Mouse (Mus musculus) spleen, embryonic (tissue): ENCODE results near the gene Chd4.

Experiments used
- CTCF ChIA-PET: fragments of 350-600 bp; sonication (Branson Sonifier 250); formaldehyde crosslinking; loops from one replicate; lab custom pipeline; 2022; lab: Charles Lee

The Chd4 gene

DNA sequence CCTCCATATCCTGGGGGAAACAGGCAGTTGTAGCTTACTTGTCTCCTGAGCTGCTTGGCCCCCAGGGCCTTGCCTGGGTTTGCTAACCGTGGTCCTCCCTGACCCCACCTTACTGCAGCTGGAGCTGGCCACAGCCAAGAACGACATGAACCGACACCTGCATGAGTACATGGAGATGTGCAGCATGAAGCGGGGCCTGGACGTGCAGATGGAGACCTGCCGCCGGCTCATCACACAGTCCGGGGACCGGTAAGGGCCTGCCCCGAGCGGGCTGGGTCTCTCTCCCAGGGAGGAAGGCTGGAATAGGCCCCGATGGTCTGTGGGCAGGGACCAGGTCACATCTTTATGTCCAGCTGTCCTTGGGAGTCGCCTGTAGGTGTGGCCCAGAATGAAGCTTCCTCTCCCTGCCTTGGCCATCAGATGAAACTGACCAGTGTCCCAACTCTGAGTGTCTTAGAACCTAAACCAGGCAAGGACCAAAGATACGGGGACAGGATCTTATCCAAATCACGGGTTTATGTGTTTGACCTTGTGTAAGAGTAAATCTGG, 63.2 kb downstream of the Chd4 start:
- CTCF ChIA-PET: no interaction called here

DNA sequence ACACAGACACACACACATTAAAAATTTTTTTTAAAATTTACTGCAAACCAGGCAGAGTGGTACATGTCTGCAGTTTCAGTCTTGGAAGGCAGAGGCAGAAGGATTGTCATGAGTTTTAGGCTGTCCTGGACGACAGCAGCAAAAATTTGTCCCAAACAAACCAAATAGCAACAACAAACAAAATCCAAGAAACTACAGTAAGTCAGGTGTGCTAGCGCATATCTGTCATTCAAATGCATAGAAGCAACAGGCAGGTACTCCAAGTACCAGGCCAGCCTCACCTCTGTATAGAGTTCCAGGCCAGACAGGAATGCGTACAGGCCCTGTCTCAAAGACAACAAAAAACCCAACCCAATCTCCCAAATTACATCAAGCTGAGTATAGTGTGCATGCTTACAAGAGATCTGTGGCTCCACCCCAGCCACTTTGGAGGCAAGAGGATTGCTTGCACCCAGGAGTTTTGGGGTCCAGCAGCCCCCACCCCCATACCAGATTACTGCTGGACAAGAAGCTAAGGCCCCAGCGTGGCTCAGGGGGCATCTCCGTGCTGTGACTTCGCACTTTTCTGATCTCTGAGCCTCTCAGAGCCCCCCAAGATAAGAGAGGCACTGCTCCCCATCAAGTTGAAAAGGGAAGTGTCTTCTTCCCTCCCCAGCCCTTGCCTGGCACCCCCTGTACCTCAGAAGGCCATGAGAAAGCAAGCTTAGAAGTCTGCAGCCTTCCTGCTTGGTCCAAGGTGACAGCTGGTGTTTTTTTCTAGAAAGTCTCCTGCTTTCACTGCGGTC, 64.2 kb downstream of the Chd4 start:
- CTCF ChIA-PET: interaction anchor here (1.0 kb wide), 1 partner anchor 112 kb away, joined by 3 read pairs; no protein-coding TSS in a partner anchor

DNA sequence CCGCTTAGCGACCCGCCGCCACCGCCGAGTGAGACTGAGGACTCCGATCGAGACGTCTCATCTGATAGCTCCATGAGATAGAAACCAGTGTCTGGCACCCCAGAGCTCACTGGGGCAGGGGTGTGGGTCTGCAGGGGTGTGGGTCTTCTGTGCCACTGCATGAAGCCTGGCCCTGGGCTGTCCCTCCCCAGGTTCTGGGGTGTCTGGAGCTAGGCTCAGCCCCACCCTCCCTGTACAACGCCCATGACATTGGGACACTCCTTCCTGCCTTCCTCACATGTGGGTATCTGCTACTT, 64.7 kb downstream of the Chd4 start:
- CTCF ChIA-PET: interaction anchor here (1.0 to 1.1 kb wide), 2 partner anchors 112 to 114 kb away, joined by 3 read pairs; no protein-coding TSS in a partner anchor

DNA sequence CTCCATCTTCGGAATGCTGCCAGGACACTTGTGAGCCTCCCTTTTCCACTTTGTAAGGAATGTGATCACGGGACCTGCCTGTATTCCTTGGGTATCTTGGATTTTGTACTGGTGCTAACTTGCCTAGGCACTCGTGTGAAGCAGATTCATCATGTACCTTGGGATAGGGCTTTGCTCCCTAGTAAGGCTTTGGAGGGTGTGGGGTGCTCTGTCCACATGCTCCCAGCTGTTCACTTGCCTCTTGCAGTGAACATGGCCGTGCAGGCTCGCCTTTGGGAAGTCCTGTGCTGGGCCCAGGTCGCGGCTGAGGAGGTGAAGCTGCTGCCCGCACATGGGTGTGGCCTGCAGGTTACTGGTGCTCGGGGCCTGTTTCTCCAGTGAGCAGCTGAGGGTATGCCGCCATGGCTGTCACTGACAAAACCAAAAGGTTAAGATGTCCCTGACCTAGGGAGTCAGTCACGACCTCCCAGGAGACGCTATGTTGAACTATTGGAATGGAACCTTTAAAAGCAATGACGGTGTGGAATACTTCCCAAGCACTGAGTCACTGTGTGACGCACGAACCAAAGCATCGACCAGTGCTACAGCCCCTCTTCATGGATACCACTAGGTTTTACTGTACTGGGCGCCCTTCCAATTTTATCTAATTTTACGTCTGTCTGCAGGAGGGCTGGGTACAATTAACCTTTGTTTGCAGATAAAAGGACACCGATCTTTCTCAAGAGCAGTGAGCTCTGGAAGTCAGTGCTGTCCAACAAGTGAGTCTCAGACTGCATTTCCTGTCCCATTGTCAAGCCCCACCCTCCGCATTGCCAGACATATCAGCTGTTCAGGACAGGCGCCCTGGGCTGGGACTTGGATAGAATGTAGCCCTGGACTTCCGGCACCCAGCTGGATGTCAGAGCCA, 65.3 kb downstream of the Chd4 start:
- CTCF ChIA-PET: interaction anchor here (0.6 to 1.8 kb wide), 3 partner anchors 64 to 114 kb away, joined by 3 to 4 read pairs (median 3); no protein-coding TSS in a partner anchor

DNA sequence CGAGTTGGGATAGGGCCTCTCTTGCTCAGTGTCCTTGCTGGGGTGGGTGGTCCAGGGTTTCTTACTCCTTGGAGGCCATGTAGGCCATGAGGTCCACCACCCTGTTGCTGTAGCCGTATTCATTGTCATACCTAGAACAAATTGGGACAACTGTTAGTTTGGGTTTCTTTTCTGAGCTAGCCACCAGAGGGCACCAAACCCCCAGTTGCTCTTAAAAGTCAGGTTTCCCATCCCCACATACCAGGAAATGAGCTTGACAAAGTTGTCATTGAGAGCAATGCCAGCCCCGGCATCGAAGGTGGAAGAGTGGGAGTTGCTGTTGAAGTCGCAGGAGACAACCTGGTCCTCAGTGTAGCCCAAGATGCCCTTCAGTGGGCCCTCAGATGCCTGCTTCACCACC, 66.2 kb downstream of the Chd4 start:
- CTCF ChIA-PET: interaction anchor here (0.6 to 1.8 kb wide), 3 partner anchors 63 to 109 kb away, joined by 3 to 6 read pairs (median 4); no protein-coding TSS in a partner anchor

DNA sequence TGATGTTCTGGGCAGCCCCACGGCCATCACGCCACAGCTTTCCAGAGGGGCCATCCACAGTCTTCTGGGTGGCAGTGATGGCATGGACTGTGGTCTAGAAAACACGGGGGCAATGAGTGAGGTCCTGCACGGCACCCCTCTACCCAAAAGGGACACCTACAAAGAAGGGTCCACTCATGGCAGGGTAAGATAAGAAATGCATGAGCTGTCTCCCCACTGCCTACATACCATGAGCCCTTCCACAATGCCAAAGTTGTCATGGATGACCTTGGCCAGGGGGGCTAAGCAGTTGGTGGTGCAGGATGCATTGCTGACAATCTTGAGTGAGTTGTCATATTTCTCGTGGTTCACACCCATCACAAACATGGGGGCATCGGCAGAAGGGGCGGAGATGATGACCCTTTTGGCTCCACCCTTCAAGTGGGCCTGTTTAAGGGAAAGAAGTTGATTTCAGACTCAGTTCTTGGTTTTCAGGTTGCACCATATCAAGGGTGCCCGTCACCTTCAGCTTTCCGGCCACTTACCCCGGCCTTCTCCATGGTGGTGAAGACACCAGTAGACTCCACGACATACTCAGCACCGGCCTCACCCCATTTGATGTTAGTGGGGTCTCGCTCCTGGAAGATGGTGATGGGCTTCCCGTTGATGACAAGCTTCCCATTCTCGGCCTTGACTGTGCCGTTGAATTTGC, 67.0 kb downstream of the Chd4 start:
- CTCF ChIA-PET: interaction anchor here (1.5 to 1.8 kb wide), 2 partner anchors 62 to 109 kb away, joined by 4 to 6 read pairs; no protein-coding TSS in a partner anchor

DNA sequence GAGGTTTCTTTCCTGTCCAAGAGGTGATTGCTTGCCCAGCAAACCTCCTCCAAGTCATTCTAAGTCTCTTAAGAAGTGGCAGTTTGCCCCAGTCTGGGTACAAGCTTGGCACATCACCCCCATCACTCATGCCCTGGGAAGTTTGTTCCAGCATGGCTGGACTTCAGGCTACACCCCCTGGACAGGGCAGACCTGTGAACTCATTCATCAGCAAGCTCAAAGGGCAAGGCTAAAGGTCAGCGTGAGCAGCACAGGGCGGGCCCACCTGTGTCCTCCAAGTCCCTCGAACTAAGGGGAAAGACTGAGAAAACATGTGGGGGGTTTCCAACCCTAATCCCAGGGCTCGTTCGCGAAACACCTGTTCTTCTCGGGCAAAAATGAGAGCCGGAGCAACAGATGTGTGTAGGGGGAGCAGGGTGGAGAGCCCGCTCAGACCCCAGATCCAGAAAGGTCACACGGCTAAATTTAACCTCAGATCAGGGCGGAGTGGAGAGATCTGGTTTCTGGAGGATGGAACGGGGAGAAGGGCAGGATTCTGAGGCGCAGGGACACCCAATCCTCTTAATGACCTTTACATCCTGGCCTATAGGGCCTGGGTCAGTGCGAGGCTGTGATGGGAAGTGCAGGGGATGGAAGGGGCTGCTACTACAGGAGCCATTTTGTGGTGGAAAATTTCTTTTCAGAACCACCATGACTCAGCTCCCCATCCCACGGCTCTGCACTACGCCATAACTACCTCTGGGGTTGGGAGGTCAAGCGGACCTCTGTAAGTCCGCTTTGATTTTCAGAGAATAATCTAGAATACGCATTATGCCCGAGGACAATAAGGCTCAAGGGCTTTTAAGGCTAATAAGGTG, 68.2 kb downstream of the Chd4 start:
- CTCF ChIA-PET: no interaction called here

DNA sequence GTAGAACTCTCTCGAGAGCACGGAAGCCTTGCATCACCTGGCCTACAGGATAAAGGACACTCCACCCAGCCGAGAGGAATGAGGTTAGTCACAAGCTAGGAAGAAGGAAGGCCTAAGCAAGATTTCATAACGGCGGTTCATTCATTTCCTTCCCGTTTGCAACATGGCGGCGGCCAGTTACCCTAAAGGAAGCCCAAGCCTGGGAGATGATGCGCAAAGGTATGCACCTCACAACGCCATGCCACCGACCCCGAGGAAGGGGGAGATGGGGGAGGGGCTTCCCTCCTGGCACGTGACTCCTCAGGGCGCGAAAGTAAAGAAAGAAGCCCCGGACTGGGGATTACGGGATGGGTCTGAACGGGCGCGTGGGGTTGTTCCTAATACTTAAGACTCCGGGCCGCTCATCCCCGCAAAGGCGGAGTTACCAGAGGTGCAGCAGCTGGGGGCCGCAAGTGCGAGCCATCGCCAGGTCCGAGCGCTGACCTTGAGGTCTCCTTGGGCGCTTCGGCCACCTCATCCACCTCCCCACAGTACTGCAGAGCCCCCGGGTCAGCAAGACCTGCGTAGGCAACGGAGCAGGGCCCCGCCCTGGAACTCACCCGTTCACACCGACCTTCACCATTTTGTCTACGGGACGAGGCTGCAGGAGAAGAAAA, 69.0 kb downstream of the Chd4 start:
- CTCF ChIA-PET: no interaction called here

DNA sequence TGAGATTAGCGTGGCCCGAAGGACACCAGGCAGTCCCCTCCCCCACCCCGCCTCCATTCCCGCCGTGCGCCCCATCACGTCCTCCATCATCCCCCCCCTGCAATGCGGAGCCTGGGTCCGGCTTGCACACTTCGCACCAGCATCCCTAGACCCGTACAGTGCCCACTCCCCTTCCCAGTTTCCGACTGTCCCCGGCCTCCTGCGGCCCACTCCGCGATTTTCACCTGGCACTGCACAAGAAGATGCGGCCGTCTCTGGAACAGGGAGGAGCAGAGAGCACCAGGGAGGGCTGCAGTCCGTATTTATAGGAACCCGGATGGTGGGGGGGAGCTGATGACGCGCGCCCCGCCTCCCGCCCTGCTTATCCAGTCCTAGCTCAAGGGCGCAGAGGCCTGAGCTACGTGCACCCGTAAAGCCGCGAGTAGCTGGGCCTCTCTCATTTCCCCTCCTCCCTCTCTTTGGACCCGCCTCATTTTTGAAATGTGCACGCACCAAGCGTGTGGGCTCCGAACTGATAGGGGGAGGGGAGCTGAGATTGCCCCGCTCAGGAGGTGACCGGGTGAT, 69.6 kb downstream of the Chd4 start:
- CTCF ChIA-PET: interaction anchor here (0.5 kb wide), 1 partner anchor 436 kb away, joined by 3 read pairs; no protein-coding TSS in a partner anchor

DNA sequence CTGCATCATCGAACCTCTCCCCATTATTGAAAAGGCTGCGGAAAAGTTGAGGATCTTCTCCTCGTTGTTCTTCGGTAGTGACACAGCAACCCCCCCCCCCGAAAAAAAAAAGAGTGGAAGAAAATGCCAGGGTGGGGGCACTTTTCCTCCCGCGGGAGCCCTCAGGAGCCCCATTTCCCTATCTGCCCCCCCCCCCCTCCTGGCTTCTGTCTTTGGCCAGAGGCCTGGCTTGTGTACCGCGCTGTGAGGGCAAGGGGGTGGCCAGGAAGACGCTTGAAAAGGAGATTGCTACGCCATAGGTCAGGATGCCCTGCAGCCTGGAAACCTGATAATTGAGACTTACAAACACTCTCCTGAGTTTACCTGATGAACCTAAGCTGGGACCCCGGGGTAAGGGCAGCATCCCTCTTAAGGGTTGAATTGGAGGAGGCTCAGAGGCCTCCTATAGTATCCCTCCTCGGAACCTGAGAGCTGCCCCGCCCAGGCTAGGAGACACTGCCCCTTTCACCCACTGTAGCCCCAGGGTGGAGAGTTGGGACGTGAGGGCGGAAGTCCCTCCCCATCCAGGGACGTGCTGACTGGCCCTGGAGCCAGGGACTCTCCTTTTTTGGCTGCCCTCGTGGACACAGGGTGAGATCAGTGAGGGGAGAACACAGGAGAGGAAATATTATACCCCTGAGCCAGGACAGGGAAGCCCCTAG, 70.4 kb downstream of the Chd4 start, which contains the start of gene Gapdh:
Gapdh (minus strand) TSS at position 417 of the 701 bp plus-strand sequence.
- CTCF ChIA-PET: interaction anchor here (0.5 to 0.6 kb wide), 2 partner anchors 249 to 435 kb away, joined by 3 to 4 read pairs; no protein-coding TSS in a partner anchor

DNA sequence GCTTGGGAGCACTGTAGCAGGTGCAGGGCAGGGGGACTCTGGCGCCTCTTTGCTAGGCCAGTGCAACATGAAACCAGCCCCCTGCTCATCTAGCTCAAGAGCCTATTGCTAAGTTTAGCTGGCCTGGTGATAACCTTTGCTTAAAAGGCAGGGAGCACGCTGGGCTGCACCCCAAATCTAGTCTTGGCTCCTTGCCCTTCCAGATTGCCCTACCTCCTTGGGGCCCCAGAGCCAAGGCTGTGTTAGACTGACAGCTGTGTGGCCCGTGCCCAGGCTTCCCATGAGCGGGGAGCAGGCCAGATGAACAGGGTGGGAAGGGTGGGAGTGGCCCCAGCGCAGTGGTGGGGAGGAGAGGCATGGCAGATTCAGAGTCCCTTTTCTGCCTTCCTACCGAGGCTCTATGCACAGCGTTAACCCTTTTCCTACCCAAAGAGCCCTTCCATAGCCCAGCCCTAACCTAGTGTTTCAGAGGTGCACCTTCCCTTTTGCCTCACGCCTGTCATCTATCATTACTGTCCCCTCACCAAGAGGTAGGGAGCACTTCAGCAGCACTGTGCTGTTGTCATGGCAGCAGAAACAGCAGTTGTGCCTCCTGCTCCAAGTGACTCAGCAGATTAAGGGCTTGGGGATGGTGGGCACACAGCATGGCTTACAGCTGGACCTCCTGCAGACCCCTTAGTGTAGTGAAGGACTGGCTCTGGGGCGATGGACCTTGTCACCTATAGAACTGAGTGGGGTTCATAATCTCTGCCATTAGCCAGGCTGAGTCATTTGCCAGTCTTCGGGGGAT, 71.3 kb downstream of the Chd4 start:
- CTCF ChIA-PET: no interaction called here

DNA sequence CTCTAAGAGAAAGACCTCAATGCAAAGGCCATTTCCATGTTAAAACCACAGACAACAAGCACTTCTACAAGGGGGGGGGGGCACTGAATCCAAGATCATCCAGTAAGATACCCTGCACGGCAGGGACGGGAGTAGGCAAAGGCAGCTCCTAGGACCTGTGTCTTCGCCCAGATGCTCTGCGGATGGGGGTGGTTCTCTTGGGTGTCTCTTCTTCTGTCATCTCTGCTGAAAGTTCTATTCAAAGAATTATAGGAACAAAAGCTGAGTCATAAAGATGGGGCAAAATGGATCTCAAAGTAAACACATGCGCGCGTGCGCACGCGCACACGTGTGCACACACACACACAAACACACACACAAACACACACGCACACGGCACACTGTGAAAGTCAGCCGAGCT, 72.3 kb downstream of the Chd4 start:
- CTCF ChIA-PET: no interaction called here

DNA sequence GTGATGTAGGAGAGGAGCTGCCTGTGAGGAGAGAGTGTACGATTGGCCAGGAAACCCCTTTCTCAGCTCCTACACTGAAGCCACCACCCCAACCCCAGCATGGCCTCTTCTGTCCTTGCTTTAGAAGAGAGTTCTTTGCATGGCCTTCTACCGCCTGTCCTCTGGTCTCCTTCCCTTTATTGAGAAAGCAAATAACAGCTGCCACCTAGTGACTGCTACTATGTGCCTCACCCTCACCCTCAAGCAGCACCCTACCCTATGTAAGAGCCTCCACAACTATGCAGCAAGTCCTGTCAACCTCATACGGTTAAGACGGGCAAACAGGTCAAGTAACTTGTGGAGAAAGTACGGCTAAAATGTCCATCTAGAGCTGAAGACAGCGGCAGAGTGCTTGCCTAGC, 74.4 kb downstream of the Chd4 start:
- CTCF ChIA-PET: interaction anchor here (0.6 kb wide), 1 partner anchor 254 kb away, joined by 3 read pairs; no protein-coding TSS in a partner anchor

DNA sequence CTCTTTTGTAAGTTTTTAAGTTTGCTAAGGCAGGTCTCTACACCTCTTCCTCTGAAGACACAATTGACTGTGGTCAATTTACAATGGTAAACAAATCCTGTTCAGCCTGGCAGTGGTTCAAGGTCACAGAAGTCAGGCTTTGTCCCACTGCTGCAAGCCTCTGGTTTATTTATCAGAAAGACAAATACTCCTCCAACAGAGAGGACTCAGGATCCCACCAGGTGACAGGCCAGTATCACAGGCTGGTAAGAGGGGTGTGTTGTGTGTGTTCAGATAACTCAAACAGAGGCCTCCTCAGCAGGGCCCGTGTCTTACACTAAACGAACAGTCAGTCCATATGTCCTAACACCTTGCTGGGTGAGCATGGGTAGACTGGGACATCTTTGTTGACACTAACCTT, 76.7 kb downstream of the Chd4 start:
- CTCF ChIA-PET: no interaction called here

DNA sequence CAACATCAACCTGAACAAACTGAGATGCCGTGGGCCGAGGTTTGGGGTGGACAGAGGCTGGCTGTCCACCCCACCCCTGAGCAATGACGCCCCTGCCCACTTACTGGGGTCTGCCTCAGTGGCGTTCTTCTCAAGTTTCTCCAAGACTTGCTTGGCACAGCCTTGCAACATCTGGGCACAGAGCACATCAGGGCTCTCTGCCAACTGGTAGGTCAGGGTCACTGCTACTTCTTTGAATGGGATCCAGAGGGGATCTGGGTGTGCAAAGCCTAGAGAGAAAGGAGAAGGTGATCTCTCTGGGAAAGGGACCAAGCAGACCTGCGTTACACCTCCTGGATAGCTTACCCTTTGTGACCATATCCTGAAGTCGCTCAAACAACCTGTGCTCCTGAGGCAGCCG, 77.5 kb downstream of the Chd4 start:
- CTCF ChIA-PET: interaction anchor here (0.6 kb wide), 1 partner anchor 39 kb away, joined by 3 read pairs; no protein-coding TSS in a partner anchor

DNA sequence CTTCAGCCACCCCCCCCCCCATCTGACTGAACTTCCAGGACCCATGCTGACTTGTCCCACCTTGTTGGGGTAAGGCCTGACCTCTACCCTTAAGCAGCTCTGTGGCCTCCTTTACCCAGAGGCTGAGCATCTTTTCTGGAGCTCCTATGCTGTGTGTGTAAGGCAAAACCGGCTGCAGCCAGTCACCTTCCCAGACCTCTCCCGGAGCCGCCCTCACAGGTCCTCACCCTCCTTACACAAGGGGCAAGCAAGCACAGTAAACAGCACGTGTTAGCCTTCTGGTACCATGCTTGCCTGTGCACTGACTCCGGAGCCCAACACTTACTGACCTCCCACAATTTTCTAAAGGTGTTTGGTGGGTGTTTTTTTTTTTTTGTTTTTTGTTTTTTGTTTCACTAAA, 79.7 kb downstream of the Chd4 start:
- CTCF ChIA-PET: interaction anchor here (0.6 to 0.7 kb wide), 3 partner anchors 45 to 84 kb away, joined by 3 to 4 read pairs (median 4); no protein-coding TSS in a partner anchor

DNA sequence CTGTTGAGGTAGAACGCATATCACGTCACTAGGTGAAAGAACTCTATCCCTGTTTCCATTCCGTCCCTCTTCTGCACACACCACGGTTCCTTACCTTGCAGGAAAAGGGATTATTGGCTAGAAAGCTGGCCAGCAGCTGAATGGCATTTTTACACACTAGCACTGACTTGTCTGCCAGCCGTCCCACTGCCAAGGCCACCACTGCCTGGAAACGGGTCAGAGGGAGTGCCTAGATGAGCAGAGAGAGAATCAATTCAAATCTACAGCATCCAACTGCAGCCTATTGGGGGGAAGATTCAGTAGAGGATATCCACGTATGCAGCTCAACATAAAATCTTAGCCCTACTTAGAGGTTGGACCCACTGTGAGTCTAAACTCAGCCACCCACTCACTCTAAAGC, 83.8 kb downstream of the Chd4 start:
- CTCF ChIA-PET: no interaction called here
